Mouse (Mus musculus) midbrain, embryonic 13.5 days (tissue): ENCODE data around the gene Npb. TPM values are rescaled to one million over a fixed set of nuclear protein-coding genes. Genes with fewer than 3 reads are reported as not detected.

Experiments
- ATAC-seq: fragments of 200-750 bp; cut with Nextera tagmentation; 2 replicates; pipeline ENCODE4 v1.8.0; 2017; ENCODE audit warnings: mild to moderate bottlenecking, moderate TSS enrichment, moderate library complexity
- H3K27ac ChIP-seq: fragments of 300-500 bp; sonication (generic); 2 replicates; pipeline ENCODE4 v1.5.1; 2015; ENCODE audit warnings: inconsistent platforms, mild to moderate bottlenecking, moderate library complexity
- H3K27me3 ChIP-seq: fragments of 300-500 bp; sonication (generic); 2 replicates; pipeline ENCODE4 v1.6.1; 2015; ENCODE audit warnings: mild to moderate bottlenecking, inconsistent platforms
- H3K36me3 ChIP-seq: fragments of 300-500 bp; sonication (generic); 2 replicates; pipeline ENCODE4 v1.6.1; 2015; ENCODE audit warnings: mild to moderate bottlenecking, inconsistent platforms
- H3K4me1 ChIP-seq: fragments of 300-500 bp; sonication (generic); replicated peaks from 2 replicates; pipeline ENCODE4 v1.6.1; 2015; ENCODE audit warnings: inconsistent platforms
- H3K4me2 ChIP-seq: fragments of 300-500 bp; sonication (generic); replicated peaks from 2 replicates; pipeline ENCODE4 v1.6.1; 2015; ENCODE audit warnings: moderate library complexity, mild to moderate bottlenecking, inconsistent platforms
- H3K4me3 ChIP-seq: fragments of 300-500 bp; sonication (generic); replicated peaks from 2 replicates; pipeline ENCODE4 v1.5.1; 2015; ENCODE audit warnings: mild to moderate bottlenecking, inconsistent platforms
- H3K9ac ChIP-seq: fragments of 300-500 bp; sonication (generic); replicated peaks from 2 replicates; pipeline ENCODE4 v1.6.1; 2015; ENCODE audit warnings: mild to moderate bottlenecking, inconsistent platforms
- H3K9me3 ChIP-seq: fragments of 300-500 bp; sonication (generic); 2 replicates; pipeline ENCODE4 v1.6.1; 2016; ENCODE audit warnings: mild to moderate bottlenecking, inconsistent platforms
- WGBS: fragments of 180-500 bp; shearing (Covaris S2); methylation state at CpG from one replicate; pipeline ENCODE4 v1.1.7; 2015; 5-methylcytosine and 5-hydroxymethylcytosine counted together
- polyA plus RNA-seq: library from polyadenylated mRNA; unstranded; fragments of >200 nt; fragmentation: Nextera tagmentation; extraction: Ambion mirVana; gene quantifications from 2 replicates; pipeline ENCODE4 v1.2.1, GENCODE M21; 2015

Gene Npb
- polyA plus RNA-seq, 1 experiment from 2014 or later, result 0.54 TPM

- Histone ChIP-seq H3K27me3 (no peaks in the 10 kb centered on the region), H3K4me1 (peaks cover 31% of the 10 kb centered on the region), H3K4me2 (peak overlapping the region; percentile 85), H3K4me3 (peak overlapping the region; percentile 90), H3K27ac (peak overlapping the region; percentile 88), H3K36me3 (peaks cover 42% of the 10 kb centered on the region), H3K9ac (peak overlapping the region; percentile 74), H3K9me3 (no peaks in the 10 kb centered on the region)
- ATAC-seq, result no peak; the same call in 1 of the 2 replicates
- under 1% methylated on average over 23 of the region's 23 CpGs for WGBS
Measured at GRCm38 (mm10) chr11:120573585-120574277, 34.5 kb upstream of the Npb start.

DNA sequence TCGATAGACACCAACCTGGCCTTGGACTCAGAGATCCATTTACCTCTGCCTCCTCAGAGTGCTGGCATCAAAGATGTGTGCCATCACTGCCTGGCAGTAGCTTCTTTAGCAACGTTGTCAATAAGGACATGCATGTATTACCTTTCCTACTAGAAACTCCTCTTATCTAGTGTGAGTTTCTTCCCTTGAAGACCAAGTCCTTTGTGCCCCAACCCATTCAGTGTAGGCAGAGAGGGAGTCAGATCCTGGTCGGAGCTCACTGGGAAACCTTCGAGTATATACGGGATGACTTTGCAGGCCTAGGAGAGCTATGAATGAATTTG lies 34.0 kb upstream of the Npb start:
- Histone ChIP-seq H3K36me3 (peaks cover 43% of the 10 kb centered on the region), H3K4me3 (peak overlapping the region; percentile 90), H3K9me3 (no peaks in the 10 kb centered on the region), H3K9ac (peak overlapping the region; percentile 74), H3K27me3 (no peaks in the 10 kb centered on the region), H3K27ac (no peak overlapping the region), H3K4me1 (peaks cover 36% of the 10 kb centered on the region), H3K4me2 (peak overlapping the region; percentile 85)
- 47% methylated on average over 5 of the region's 5 CpGs for WGBS
- no peak for ATAC-seq

GRCm38 (mm10) chr11:120575046-120575445 lies 33.2 kb upstream of the Npb start:
- peaks cover 46% of the 10 kb centered on the region for H3K36me3 ChIP-seq
- 89% methylated on average over 2 of the region's 2 CpGs for WGBS
- no peak overlapping the region for H3K4me2 ChIP-seq
- 0 out of 2 replicates have a peak overlapping the region, but pooled peaks have one; percentile 74 for H3K9ac ChIP-seq
- no peaks in the 10 kb centered on the region for H3K9me3 ChIP-seq
- H3K4me1 ChIP-seq, result peaks cover 44% of the 10 kb centered on the region
- no peak overlapping the region for H3K4me3 ChIP-seq
- H3K27me3 ChIP-seq, result no peaks in the 10 kb centered on the region
- H3K27ac ChIP-seq, result no peak overlapping the region
- ATAC-seq, result no peak

GRCm38 (mm10) chr11:120575940-120576339 lies 32.3 kb upstream of the Npb start:
- Histone ChIP-seq H3K27me3 (no peaks in the 10 kb centered on the region), H3K4me3 (no peak overlapping the region), H3K9me3 (no peaks in the 10 kb centered on the region), H3K4me1 (peaks cover 47% of the 10 kb centered on the region), H3K27ac (no peak overlapping the region), H3K9ac (no peak overlapping the region), H3K36me3 (peaks cover 38% of the 10 kb centered on the region), H3K4me2 (no peak overlapping the region)
- no peak for ATAC-seq

GRCm38 (mm10) chr11:120576365-120576981 lies 31.8 kb upstream of the Npb start:
- no peaks in the 10 kb centered on the region for H3K27me3 ChIP-seq
- H3K4me1 ChIP-seq, result peaks cover 42% of the 10 kb centered on the region
- ATAC-seq, result no peak
- H3K36me3 ChIP-seq, result peaks cover 33% of the 10 kb centered on the region
- WGBS, result 81% methylated on average over 3 of the region's 3 CpGs
- no peak overlapping the region for H3K27ac ChIP-seq
- H3K4me2 ChIP-seq, result no peak overlapping the region
- H3K9ac ChIP-seq, result no peak overlapping the region
- no peaks in the 10 kb centered on the region for H3K9me3 ChIP-seq
- H3K4me3 ChIP-seq, result no peak overlapping the region

DNA sequence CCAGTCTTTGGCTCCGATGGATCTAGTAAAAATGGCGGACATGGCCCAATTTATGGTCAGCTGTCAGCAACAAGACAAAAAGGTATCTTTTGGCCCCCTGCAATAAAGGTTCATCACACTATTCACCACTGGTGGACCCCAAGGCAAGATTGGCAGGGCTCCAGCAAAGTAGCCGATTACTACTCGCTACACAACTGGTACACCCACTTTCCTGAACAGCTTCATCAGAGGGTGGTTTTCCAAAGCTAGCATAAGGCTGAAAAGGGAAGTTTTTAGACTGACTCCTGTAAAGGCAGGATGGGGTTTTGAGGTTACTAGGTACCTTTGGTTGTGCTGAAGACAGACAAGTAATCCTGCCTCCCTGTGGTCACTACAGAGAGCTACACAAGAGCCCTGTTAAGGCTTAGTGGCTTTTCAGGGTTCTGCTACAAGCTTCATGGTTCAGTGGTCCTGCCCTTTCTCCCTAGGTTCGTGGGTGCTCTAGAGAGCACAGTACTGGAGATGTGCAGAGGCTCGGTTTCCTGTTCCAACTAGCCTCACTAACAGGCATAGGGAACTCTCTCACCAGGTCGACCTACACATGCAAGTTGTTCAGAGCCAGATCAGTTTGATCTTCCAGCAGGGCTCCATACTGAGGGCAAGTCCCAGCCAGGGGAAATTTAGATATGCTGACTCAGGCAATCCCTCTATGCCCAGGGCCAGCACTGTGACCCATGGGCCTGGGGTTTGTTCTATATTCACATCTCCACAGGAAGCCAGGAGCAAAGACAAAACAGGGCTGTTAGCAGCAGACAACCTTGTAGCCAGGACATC lies 30.9 kb upstream of the Npb start:
- ATAC-seq, result no peak
- Histone ChIP-seq H3K4me2 (no peak overlapping the region), H3K9me3 (no peaks in the 10 kb centered on the region), H3K27ac (no peak overlapping the region; the same call in 1 of the 2 replicates), H3K36me3 (peaks cover 31% of the 10 kb centered on the region), H3K9ac (no peak overlapping the region), H3K27me3 (no peaks in the 10 kb centered on the region), H3K4me3 (no peak overlapping the region), H3K4me1 (peaks cover 43% of the 10 kb centered on the region)
- WGBS, result 80% methylated on average over 7 of the region's 7 CpGs

DNA sequence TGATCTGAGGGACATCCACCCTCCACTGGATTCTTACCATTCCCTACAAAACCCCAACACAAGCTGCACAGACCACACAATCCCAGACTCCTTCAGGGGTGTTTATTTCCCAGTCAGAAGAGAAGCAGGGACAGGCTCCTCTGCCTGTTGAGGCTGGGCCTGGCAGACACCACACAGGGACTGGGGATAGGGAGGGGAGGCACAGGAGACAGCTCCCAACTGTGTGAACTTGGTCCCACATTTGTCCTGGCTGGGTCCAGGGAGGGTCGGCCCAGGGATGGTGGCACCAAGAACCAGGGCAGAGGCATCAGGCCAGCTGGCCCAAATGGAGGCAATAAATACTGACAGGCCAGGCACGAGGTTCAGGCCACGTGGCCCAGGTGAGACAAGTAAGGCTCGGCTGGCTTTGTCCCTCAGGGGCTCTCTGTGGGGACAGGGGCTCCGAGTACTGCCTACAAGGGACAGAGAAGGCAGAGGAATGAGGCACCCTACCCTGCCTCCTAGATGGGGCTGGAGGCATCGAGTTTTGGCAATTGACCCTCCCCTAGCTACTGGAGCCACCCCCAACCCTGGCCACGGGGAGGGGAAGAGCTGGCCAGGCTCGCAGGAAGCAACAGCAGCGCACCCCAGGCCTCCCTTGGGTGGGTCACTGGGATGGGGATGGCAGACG lies 30.1 kb upstream of the Npb start:
- no peak for ATAC-seq
- peaks cover 31% of the 10 kb centered on the region for H3K36me3 ChIP-seq
- 0 out of 2 replicates have a peak overlapping the region, but pooled peaks have one; percentile 4 for H3K4me3 ChIP-seq
- H3K4me2 ChIP-seq, result no peak overlapping the region
- H3K9me3 ChIP-seq, result no peaks in the 10 kb centered on the region
- no peaks in the 10 kb centered on the region for H3K27me3 ChIP-seq
- peaks cover 45% of the 10 kb centered on the region for H3K4me1 ChIP-seq
- H3K27ac ChIP-seq, result no peak overlapping the region; the same call in 1 of the 2 replicates
- H3K9ac ChIP-seq, result no peak overlapping the region; the same call in 1 of the 2 replicates
- 85% methylated on average over 10 of the region's 10 CpGs for WGBS

DNA sequence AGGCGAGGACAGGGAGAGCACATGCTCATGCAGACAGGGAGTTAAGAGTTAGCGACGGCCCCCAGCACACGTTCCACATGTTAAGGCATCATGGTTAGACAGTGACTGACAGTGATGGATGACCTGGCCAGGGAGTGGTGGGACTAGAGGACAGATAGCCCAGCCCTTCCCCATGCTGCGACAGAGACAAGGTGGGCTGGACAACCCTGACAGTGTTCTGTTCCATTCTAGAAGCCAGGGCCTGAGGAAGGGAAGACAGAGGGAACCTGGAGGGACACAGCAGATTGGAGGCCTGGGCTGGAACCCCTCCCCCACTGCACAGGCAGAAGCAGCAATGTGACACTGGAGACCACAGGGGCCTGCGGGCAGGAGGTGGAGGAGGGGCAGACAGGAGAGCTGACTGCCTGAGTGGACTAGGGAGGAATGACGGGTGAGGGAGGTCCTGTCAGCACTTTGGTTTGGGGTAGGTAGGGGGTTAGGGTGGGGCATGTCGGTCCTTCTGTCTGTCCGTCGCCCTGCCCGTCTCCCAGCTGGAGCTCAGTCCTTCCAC lies 29.5 kb upstream of the Npb start:
- 88% methylated on average over 11 of the region's 11 CpGs for WGBS
- ATAC-seq, result no peak
- Histone ChIP-seq H3K9me3 (no peaks in the 10 kb centered on the region), H3K27me3 (no peaks in the 10 kb centered on the region), H3K27ac (peak overlapping the region; percentile 9; the same call in 1 of the 2 replicates), H3K4me2 (no peak overlapping the region), H3K4me1 (peaks cover 44% of the 10 kb centered on the region), H3K36me3 (peaks cover 35% of the 10 kb centered on the region), H3K4me3 (no peak overlapping the region), H3K9ac (no peak overlapping the region; the same call in 1 of the 2 replicates)

- WGBS, result 65% methylated on average over 15 of the region's 15 CpGs
- ATAC-seq, result no peak
- peak overlapping the region; percentile 94 for H3K4me3 ChIP-seq
Measured at GRCm38 (mm10) chr11:120579316-120580107, 28.8 kb upstream of the Npb start.

GRCm38 (mm10) chr11:120580190-120580589 lies 28.1 kb upstream of the Npb start:
- ATAC-seq, result no peak

More at GRCm38 (mm10) chr11:120579316-120580107, 28.8 kb upstream of the Npb start:
- Histone ChIP-seq H3K4me2 (peak overlapping the region; percentile 94), H3K9ac (peak overlapping the region; percentile 96), H3K27me3 (no peaks in the 10 kb centered on the region), H3K9me3 (no peaks in the 10 kb centered on the region), H3K4me1 (peaks cover 37% of the 10 kb centered on the region), H3K27ac (peak overlapping the region; percentile 96), H3K36me3 (peaks cover 42% of the 10 kb centered on the region)

DNA sequence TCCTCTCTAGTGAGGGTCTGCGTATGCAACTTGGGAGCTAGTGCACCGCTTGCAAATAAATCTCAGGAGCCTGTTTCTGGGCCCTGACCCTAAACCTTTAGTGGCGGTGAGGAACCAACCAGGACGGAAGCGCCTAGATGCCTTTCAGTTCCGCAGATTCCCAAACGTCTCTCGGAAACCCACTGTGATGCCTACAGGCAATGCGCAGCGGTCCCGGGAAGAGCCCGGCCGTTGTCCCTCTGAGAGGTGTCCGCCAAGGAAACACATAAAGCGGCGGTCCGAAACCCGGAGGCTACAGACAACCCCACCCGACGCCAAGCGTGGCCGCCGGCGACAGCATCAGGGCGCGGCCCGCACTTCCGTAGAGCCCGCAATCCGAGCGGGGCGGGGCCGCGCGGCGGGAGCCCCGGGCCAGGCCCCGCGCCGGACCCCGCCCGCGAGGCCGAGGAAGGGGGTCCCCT lies 27.4 kb upstream of the Npb start:
- Histone ChIP-seq H3K27ac (peak overlapping the region; percentile 96), H3K27me3 (no peaks in the 10 kb centered on the region), H3K4me3 (peak overlapping the region; percentile 94), H3K36me3 (peaks cover 53% of the 10 kb centered on the region), H3K4me2 (peak overlapping the region; percentile 94), H3K9me3 (no peaks in the 10 kb centered on the region), H3K9ac (peak overlapping the region; percentile 96), H3K4me1 (peaks cover 32% of the 10 kb centered on the region)
- WGBS, result under 1% methylated on average over 40 of the region's 44 CpGs
- peak; percentile 32 for ATAC-seq

More at GRCm38 (mm10) chr11:120580190-120580589, 28.1 kb upstream of the Npb start:
- Histone ChIP-seq H3K9ac (peak overlapping the region; percentile 96), H3K9me3 (no peaks in the 10 kb centered on the region), H3K36me3 (peaks cover 47% of the 10 kb centered on the region), H3K4me1 (peaks cover 32% of the 10 kb centered on the region), H3K27me3 (no peaks in the 10 kb centered on the region), H3K4me3 (peak overlapping the region; percentile 94), H3K4me2 (peak overlapping the region; percentile 94), H3K27ac (peak overlapping the region; percentile 96)
- WGBS, result 62% methylated on average over 7 of the region's 7 CpGs
